29 mouse cellular contexts compared by ENCODE assay signal in the genomic region with DNA sequence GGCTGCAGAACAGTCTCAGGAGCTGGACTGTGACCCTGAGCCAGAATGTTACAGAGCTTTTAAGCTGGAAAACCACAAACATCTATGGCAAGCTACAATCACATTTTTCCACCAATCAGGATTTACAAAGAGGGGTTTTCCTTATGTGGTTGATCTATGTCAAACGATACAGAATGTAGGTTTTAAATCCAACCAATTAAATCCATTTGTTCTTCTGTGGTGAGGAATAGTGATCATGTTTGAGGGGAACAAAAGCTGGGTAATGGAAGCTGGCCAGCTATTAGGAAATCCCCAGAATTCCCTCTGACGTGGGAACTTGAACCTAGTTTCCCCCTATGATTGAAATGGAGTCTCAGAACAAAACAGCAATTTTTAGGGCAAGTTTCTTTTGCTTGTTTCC. TPM values are rescaled to one million over a fixed set of nuclear protein-coding genes. Genes with fewer than 3 reads are reported as not detected.
"Had no signal": no experiment of that assay in that cellular context is flagged by ENCODE, and none has a peak within 500 bp of the region (broad histone marks: within the 10 kb centered on the region; RNA-seq: fewer than 3 reads in every experiment).

No protein-coding gene starts in this region.

- H3K4me2 ChIP-seq: liver, embryonic 13.5 days; midbrain, embryonic 11.5 days; neural tube, embryonic 13.5 days had no signal

- H3K36me3 ChIP-seq: liver, embryonic 13.5 days; neural tube, embryonic 13.5 days had no signal

- H3K4me3 ChIP-seq: liver, embryonic 13.5 days; neural tube, embryonic 13.5 days had no signal

- H3K9ac ChIP-seq: liver, embryonic 13.5 days; neural tube, embryonic 13.5 days had no signal

- DNase-seq: kidney, adult 18-20 months; kidney, adult 9 months; kidney, postnatal 14 days; kidney, postnatal 4 days; liver, embryonic 13.5 days; lung, adult 2 months; lung, postnatal 14 days; lung, postnatal 4 days; midbrain, embryonic 14.5 days; retina, postnatal 1 day; right cerebral cortex, postnatal 25 days; spleen, adult 18-20 months; thymus, adult 18-20 months; thymus, postnatal 14 days; thymus, postnatal 4 days had no signal

- H3K4me1 ChIP-seq: liver, embryonic 13.5 days; neural tube, embryonic 13.5 days had no signal

- H3K9me3 ChIP-seq: liver, embryonic 13.5 days; neural tube, embryonic 13.5 days had no signal

- H3K27ac ChIP-seq: liver, embryonic 13.5 days; neural tube, embryonic 13.5 days had no signal

- H3K27me3 ChIP-seq: liver, embryonic 13.5 days; neural tube, embryonic 13.5 days had no signal

RNA-seq across cellular contexts. Expression of a gene that starts 16.2 kb away (rescaled TPM):
- total RNA-seq: layer of hippocampus, adult 18-20 months; layer of hippocampus, postnatal 25 days; left cerebral cortex, adult 18-20 months; liver, adult 2 months; megakaryocyte progenitor cell, adult 5-6 weeks; megakaryocyte-erythroid progenitor cell, adult 5-6 weeks; neutrophil, adult 5-6 weeks had no signal
- polyA plus RNA-seq: kidney, embryonic 16.5 days; limb, embryonic 11.5 days; liver, adult 2 months; liver, embryonic 13.5 days; neural tube, embryonic 13.5 days had no signal

RNA-seq across cellular contexts. Expression of a gene that starts 40.7 kb away (rescaled TPM):
- total RNA-seq: layer of hippocampus, adult 18-20 months; layer of hippocampus, postnatal 25 days; left cerebral cortex, adult 18-20 months; left cerebral cortex, postnatal 25 days; liver, adult 2 months; megakaryocyte progenitor cell, adult 5-6 weeks; megakaryocyte-erythroid progenitor cell, adult 5-6 weeks; neutrophil, adult 5-6 weeks had no signal
- polyA plus RNA-seq: kidney, embryonic 16.5 days; limb, embryonic 11.5 days; limb, embryonic 14.5 days; liver, adult 2 months; liver, embryonic 13.5 days; lung, adult 2 months; lung, embryonic 16.5 days; midbrain, embryonic 14.5 days; neural tube, embryonic 13.5 days had no signal
